Mouse (Mus musculus) cerebellum, adult 9-10 months (tissue): Measurements from ENCODE around the gene Gnb3.

Experiments used
- DNase-seq: peaks from one replicate; pipeline ENCODE4 v3.0.0; 2022

Gnb3 gene

DNA sequence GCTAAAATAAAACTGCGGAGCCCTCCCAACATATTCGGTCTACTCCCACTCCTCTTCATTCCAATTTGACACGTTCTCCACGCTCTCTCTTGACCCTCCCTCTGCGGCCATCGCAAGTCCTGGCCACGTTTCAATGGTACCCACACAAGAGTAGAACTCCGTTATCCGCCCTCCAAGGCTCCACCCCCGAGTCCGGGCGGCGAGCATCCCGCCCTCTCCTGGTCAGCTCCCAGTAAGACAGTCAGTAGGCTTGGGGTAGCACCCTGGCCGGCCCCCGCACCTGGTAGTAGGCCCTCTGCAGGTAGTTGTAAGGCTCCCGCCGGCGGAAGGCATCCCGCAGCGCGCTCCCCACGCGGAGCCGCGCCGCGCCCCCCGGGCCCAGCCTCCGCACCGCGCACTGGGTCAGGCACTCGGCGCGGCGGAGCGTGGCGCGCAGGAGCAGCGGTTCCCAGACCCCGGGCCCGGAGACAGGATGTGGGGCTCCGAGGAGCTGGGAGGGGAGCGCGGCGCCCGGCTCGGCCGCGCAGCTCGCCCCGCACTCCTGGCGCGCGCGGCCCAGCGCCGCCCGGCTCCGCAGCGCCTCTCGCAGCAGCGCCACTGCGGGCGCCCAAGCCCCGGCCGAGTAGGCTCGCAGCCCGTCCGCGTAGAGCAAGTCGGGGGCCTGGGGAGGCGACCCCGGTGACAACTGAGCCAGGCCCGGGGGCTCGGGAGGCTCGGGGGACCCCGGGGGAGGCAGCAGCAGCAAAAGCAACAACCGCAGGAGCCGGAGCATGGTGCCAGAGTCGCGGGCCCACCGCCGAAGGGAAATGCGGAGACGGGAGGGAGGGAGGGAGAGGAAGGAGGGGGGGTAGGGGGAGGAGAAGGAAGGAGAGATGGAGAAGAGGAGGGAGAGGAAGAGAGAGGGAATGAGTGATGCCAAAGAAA lies 17.1 kb upstream of the Gnb3 start, which contains the start of gene P3h3:
TSS of gene P3h3 (minus strand) at position 837 of the 924 bp plus-strand sequence.
- DNase-seq, result peak; percentile 94

DNA sequence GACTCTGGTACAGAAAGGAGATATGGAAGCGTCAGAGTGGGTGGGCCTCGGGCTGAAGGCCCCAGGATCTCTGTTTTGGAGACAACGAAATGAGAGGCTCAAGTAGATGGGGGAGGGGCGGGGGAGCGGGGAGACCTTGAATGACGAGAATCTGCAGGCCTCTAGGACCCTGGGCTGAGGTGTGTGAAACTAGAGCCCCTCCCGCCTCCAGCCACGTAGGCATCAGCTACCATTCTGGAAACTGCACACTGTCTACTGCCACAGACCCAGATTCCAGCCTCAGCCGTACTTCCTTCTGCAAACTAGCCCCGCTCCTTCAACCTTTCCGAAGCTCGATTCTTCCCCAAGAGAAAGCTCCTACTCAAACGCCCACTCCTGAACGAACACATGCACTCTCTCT lies 16.2 kb upstream of the Gnb3 start:
- peak; percentile 59 for DNase-seq

DNA sequence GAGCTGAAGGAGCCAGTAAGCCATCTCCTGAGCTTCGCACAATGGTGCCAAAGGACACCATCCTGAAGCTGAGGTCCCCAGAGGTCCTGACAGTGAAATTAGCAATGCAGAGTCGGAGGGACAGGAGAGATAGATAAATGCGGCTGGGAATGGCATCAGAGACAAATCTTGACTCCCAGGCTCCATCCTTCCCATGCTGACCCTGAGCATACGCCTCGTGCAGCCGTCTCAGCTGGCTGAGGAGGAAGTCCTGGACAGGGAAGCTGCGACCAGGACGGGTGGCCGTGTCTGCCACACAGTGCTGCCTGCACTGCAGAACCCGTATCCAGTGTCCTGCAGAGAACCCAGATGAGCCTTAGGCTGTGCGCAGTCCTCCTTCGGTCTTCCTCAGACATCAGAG lies 14.6 kb upstream of the Gnb3 start:
- no peak for DNase-seq

DNA sequence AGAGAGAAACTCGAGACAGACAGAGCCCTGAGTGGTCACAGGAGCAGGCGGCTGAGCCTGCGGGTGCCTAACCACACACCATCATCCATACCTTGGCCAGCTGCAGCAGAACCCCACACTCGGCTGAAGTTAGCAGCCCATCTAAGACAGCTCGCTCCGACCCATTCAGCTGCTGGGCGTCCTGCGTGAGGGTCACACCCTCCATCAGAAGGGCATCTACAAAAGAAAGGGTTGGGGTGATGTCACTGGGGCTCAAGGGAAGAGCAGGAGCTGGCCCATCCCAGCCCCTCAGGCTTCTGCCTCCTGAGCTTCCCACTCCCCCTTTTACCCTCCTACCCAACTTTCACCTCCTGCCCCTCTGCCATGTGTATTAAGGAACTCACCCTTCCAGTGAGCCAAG lies 10.5 kb upstream of the Gnb3 start:
- no peak for DNase-seq

DNA sequence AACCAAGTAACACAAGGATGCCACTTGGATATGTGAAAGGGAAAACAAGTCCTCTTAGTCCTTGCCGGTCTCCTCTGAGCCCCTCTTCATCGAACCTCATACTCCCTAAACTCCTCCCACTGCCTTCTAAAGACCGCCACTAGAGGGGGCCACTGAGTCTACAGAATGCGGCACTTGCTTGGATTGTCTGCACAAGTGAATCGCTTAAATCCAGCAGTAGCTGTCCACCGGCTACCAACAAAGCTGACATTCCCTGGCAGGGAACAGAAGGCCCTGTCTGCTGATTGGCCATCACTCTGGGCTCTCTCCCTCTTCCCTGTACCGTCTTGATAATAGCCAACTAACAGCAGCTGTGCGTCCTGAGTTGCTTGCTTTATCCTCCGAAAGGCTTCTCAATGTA lies 7.2 kb upstream of the Gnb3 start:
- peak; percentile 98 for DNase-seq

DNA sequence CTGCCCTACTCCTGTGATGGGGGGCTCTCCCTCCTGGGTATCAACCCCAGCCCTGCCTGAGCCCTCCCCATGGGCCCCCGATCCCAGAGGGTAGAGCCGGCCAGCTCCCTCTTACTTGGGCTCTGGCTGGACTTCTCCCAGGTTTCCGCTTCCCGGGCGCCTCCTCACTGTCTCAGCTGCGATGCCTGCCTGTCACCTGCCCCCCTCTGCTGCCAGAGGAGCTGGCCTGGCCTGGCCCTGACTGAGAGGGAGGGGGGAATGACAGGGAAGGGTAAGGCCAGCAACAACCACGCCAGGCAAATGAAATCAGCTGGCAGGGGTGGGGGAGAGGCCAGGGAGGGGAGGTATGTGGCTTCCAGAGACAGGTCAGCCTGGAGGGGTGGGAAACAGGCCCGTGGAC lies 270 bp downstream of the Gnb3 start:
- no peak for DNase-seq

DNA sequence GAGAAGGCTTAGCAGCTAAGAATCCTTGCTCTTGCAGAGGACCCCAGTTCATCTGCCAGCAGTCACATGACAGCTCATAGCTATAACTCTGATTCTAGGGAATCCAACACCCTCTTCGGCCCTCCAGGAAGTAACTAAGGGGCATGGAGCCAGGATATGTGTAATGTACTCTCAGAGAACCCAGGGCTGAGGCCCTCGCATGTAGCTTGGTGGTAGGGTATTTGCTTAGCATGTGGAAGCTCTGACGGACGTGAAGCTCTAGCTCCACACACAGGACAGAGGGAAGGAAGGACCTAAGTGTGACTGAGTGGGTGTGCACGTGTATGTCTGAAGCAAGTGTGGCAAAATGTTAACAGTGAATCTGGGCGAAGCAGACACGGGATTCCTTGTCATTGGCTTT lies 3.7 kb downstream of the Gnb3 start:
- no peak for DNase-seq

DNA sequence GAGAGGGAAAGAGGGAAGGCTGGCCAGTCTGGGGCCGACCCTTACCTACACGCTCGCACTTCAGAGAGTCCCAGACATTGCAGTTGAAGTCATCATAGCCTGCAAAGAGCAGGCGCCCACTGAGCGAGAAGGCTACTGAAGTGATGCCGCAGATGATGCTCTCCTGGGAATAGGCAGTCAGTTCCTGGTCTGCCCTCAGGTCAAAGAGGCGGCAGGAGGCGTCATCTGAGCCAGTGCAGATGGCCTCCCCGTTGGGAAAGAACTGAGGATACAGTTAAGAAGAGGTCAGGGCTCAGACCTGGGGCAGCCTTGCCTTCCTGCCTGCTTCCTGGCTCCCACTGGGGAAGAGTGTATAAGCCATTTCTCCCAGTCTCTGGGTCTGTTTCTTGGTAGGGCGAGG lies 4.5 kb downstream of the Gnb3 start:
- DNase-seq, result no peak

DNA sequence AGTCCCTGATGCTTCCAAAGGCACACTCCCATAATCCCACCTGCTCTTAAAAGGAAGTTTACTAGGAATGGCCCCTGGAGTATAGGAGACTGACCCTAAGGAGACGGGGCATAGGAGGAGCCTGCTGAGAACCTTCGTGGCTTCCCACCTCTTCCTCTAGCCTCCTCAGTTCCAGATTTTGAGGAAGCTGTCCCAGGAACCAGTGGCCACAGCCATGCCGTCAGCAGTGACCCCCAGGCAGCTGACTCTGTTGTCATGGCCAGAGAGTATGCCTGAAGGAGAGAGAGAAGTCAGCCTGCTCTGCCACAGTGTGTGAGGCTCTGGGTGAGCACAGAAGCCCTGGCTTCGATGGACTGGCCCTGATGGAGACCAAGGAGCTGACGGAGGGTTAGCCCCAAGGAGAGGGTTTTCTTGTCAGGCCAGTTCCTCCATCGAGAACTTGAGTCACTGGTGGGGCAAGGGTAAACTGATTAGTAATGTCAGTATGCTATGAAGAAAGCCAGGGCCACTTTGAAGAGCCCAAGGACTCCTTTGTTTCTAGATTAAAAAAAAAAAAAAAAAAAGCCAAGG lies 5.5 kb downstream of the Gnb3 start:
- no peak for DNase-seq

DNA sequence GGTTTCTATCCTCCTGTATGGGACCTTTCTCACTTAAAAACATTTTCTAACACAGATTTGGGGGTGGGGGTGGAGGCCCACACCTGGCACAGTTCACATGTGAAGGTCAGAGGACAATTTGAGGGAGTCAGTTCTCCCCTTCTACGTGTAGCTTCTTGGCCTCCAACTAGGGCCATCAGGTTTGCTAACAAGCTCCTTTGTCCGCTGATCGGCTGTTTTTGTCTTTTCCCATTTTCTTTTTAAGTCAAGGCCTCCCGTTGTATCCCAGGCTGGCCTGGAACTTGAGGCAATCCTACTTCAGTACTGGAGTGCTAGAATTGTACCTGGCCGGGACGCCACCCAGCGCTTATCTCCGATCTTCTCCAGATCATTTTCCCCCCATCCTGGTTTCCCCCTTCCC lies 8.4 kb downstream of the Gnb3 start:
- DNase-seq, result no peak

DNA sequence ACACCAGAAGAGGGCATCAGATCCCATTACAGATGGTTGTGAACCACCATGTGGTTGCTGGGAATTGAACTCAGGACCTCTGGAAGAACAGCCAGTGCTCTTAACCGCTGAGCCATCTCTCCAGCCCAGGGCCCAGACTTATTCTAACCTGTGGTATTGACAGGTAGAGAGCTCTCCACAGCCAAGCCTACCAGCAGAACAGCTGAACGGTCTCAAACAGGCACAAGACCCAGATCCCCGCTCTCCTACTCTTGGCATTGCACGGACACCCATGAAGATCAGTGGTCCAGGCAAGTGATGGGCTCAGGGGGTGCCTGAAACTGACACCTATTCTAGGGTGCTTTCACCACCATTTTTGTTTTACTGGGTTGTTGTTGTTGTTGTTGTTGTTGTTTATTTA lies 8.9 kb downstream of the Gnb3 start:
- peak; percentile 61 for DNase-seq

DNA sequence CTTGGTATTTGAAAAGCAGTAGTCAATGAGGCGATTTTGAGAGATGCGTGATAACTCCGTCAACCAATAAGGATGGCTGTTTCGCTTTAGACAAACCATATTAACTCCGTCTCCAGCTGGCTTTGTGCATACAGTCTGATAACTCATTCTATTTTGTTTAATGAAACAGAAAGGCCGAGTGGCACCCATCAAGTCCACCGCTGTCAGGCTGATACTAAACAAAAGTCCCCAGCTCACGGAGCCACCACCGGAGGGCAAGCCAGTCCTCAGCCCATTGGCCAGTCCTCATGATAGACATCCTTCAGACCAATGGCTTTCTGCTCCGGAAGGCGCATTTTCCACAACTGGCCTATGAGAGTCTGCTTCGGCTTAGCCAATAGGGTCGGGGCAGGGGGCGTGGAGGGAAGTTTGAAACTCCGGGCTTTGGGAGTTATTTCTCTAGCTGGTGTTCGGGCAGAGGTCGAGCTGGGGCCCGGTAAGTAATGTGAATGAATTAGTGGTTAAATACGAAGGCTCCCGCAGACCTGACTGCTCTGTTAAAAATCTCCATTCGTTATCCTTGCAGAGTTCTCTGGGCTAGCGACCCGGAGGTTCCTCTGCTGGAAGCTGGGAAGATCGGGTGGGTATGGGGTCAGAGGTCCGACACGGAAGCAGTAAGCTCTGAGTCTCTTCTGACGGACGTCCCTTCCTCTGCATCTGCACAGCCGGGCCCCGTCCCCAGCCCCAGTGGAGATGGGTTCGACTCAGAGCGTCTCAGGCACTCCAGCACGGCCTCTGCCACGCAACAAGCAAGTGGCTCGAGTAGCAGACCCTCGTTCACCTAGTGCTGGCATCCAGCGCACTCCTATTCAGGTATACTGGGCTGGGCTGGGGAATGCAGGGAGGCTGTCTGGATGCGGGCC lies 10.0 kb downstream of the Gnb3 start:
- DNase-seq, result peak; percentile 97

DNA sequence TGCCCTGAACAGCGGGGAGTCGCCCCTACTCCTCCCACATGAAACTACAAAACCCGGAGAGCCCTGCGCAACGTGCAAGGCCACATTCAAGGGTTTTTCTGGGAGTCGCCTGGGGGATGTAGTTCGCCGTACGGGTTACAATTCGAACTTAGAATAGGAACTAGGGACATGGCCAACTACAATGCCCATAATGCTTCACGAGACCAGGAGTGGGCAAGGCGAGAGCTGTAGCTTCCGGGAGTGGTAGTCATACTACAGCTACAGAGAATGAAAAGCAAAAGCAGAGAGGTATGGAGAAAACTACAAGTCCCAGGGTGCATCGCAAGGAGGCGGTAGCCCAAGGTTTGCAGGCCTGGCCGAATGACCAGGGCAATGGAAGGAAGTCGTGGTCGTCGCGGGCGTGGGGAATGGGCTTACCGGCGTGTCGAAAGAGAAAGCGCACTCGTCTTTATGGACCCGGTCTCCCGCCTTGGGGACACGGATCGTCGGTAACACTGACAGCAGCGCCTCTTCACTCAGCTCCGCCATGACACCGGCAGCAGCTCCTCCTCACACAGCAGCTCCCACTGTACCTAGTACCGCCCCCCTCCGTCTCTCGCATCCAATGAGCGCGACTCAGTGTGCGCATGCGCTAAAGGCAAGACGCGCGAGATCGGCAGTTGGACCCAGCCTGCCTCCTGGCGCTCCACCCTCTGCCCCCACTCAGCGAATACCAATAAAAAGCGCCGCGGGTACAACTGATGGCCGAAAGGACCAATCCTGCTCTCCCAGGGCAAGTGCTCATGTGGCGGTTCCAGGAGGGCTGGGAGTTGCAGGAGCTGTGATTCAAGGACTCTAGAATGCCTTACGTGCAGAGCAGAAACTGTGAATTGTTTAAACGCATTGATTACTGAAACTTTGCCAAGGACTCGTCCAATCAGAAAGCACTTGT lies 10.9 kb downstream of the Gnb3 start, which contains the start of the genes Usp5 and Cdca3:
TSS of gene Usp5 (minus strand) at position 617 of the 931 bp plus-strand sequence.
TSS of gene Cdca3 (plus strand) at position 680 of the 931 bp plus-strand sequence.
- peak; percentile 100 for DNase-seq

DNA sequence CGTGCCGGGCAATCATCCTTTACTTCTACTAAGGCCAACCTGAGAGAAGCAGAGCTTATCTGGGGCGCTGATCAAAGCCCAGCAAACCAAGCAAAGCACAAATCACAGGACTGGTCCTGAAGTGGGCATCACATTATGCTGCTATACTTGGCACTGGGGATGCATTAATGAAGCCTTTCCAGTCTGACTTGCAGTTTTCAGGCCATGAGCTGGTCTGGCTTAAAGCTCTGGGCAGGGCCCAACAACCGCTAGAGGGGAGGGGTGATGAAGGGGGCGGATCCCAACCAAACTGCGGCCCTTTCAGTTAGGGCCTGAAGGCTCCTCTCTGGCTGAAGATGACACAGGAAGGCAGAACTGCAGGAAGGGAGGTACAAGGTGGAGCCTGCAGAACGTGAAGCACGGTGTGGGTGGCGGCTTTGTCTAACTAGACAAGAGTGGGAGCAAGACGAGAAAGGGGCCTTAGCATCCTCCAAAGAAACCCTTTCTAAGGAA lies 11.9 kb downstream of the Gnb3 start:
- peak; percentile 74 for DNase-seq

DNA sequence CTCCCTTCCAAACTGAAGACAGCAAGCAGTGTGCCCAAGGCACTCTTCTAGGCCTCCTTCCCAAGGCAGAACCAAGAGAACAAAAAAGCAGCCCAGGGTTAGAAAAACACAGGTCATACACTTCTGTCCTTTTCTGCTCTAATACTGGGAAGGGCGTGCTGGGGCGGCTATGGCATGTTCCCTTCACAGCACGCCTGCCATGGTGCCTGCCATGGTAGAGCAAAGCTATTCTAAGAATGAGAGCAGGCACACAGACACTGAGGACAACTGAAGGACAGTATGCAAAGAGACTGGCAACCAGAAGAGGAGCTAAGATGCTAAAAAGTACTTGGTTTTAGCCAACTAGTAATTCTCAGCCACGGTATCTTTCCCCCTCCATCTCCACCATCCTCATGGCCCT lies 18.0 kb downstream of the Gnb3 start:
- no peak for DNase-seq

DNA sequence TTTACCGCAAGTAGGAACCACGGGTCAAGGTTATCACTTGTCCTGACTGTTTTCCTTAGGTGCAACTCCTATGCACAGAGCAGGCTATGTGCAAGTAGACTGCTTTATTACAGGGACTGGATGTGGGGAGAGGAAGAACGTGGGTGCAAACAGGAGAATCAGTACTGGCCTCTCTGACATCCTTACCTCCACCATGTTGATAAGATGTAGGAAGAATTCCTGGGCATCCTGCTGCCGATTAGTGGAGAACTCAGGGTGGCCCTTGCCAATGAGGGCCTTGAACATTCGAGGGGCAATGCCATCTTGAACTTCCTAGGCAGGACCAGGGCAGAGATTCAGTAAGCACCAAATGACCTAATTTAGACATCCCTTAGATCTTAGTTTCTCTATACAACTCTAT lies 19.2 kb downstream of the Gnb3 start:
- no peak for DNase-seq

DNA sequence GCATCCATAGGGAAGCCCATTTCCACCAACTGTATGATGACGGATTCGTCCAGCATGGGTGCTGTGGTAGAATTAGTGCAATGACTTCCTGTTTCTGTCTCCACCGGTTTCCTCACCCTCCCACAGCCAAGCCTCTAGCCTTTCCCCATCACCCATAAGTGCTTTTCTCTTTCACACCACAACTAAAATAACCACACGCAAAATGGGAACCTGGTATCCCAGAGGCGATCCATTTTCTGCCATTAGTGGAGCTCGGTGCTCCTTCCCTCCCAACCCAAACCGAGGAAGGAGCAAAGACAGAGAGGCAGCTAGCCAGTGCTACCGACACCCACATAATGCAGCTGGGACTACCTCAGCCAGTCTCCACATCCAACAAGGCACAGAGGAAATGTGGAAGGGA lies 22.1 kb downstream of the Gnb3 start:
- no peak for DNase-seq

DNA sequence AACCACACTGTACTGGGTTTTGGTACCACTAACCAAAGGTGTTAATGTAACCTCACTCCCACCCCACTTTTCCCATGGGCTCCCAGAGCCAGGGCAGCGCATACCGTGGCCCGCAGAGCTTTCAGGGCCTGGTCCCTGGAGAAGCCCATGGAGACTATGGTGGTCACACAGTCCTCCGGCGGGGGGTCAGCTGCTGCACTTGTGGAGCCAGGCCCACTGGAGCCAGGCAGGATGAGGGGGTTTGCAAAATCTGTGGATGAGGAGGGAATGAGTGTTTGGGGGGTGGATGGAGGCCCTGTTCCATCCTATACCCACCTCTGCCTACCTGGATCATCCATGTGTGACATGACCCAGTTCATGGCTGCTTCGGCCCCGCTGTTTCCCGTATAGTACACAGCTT lies 22.5 kb downstream of the Gnb3 start:
- no peak for DNase-seq

DNA sequence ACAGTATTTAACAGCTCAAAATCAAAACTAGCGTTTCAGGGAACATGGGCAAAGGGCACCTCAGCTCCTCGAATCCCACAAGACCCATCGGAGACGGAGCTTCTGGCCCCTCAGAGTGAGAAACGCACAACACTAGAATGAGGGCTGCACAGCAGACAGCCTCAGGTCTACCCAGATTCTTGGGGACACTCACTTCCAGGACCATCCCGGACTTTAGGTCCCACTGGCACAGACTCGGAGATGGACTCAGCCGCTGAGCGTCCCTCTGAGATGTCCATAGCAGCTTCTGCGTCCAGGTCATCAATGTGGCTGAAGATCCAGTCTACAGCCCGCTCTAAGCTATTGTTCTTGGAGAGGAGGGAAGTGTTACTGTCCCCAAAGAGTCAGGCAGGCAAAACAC lies 22.9 kb downstream of the Gnb3 start:
- no peak for DNase-seq

DNA sequence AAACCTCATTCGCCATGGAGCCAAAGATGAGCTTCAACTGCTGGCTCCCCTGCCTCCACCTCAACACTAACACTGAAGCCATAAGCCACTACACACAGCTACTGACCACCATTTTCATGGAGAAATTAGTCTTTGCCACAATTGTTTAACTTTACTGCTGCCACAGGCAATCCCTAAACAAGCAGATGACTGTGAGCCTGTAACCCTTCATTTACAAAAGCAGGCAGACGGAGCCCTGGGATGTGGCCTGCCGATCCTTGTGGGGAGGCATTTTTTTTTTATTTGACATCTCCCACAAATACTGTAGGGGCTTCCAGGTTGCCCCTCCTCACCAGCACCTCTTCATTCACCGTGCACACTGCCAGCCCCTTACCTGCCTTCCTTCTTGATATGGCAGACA lies 23.5 kb downstream of the Gnb3 start:
- DNase-seq, result no peak

DNA sequence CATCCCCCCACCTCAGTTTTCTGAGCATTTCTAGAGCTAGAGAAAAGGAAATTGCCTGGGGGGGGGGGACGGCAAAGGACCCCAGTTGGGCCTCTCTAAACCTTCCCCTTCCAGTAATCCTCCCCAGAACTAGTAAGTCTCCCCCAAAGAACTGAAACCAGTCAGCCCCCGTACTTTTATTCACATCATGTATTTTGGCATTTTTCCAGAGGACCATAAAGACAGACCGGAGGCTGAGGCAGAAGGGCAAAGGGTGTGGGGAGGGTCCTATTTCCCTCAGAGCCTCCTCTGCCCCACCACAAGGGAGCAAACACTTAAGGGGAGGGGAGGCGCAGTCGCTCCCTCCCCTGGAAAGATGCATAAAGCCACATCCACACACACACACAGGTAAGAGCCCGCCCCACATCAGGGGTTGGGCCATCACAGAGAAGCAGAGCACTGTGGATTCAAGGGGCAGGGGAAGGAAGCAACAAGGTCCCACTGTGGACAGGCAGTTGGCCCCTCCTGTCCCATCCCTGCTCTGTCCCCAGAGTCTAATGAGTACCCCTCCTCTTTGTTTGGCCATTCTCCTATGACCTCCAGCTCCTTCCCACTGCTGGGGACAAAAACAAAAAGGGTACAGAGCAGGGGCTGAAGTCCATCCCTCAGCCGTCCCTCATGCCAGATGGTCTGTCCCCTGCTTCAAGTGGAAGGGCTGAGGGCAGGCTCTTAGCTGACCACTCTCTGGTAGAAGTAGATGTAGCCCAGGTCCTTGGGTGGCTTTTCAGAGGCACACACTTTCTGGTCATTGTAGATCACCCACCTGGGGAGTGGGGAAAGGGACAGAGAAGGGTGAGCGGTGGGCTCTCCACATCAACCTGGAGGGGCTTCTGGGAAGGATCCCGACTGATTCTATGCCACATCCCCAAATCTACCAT lies 25.0 kb downstream of the Gnb3 start:
- peak; percentile 70 for DNase-seq
